Mouse (Mus musculus): Measurements from ENCODE around the gene Ptprg.
"Not testable (repeated sequence)": the region's sequence is repeated elsewhere in the genome, so short reads cannot be mapped to it uniquely, and the experiment has no call there.

The Ptprg gene

GRCm38 (mm10) chr14:11962101-11962500, 408.8 kb downstream of the Ptprg start:
- DNase-seq (ENCODE audit: low read depth, low spot score), result no peak

GRCm38 (mm10) chr14:11962561-11962960, 409.2 kb downstream of the Ptprg start:
- no peak for DNase-seq (ENCODE audit: low read depth, low spot score)

GRCm38 (mm10) chr14:11963791-11964190, 410.5 kb downstream of the Ptprg start:
- DNase-seq (ENCODE audit: low read depth, low spot score), result no peak

GRCm38 (mm10) chr14:11964326-11964725, 411.0 kb downstream of the Ptprg start:
- not testable (repeated sequence) for DNase-seq (ENCODE audit: low read depth, low spot score)

GRCm38 (mm10) chr14:11965878-11966277, 412.5 kb downstream of the Ptprg start:
- no peak for DNase-seq (ENCODE audit: low read depth, low spot score)

- no peak for DNase-seq (ENCODE audit: low read depth, low spot score)
Measured at GRCm38 (mm10) chr14:11981764-11982163, 428.4 kb downstream of the Ptprg start.

GRCm38 (mm10) chr14:11983031-11983430, 429.7 kb downstream of the Ptprg start:
- DNase-seq (ENCODE audit: low read depth, low spot score), result no peak

- no peak for DNase-seq (ENCODE audit: low read depth, low spot score)
Measured at GRCm38 (mm10) chr14:11984086-11984485, 430.8 kb downstream of the Ptprg start.

GRCm38 (mm10) chr14:11988975-11989374, 435.6 kb downstream of the Ptprg start:
- DNase-seq (ENCODE audit: low read depth, low spot score), result no peak

- no peak for DNase-seq (ENCODE audit: low read depth, low spot score)
Measured at GRCm38 (mm10) chr14:11991151-11991550, 437.8 kb downstream of the Ptprg start.

- DNase-seq (ENCODE audit: low read depth, low spot score), result no peak
Measured at GRCm38 (mm10) chr14:11992111-11992510, 438.8 kb downstream of the Ptprg start.

GRCm38 (mm10) chr14:11992534-11992933, 439.2 kb downstream of the Ptprg start:
- no peak for DNase-seq (ENCODE audit: low read depth, low spot score)

- DNase-seq (ENCODE audit: low read depth, low spot score), result no peak
Measured at GRCm38 (mm10) chr14:11997555-11997954, 444.2 kb downstream of the Ptprg start.

GRCm38 (mm10) chr14:11998464-11998863, 445.1 kb downstream of the Ptprg start:
- DNase-seq (ENCODE audit: low read depth, low spot score), result no peak

GRCm38 (mm10) chr14:12004061-12004460, 450.7 kb downstream of the Ptprg start:
- DNase-seq (ENCODE audit: low read depth, low spot score), result no peak

GRCm38 (mm10) chr14:12011766-12012165, 458.4 kb downstream of the Ptprg start:
- DNase-seq (ENCODE audit: low read depth, low spot score), result no peak

GRCm38 (mm10) chr14:12025812-12026728, 472.7 kb downstream of the Ptprg start:
- peak; percentile 85 for DNase-seq (ENCODE audit: low read depth, low spot score)

- DNase-seq (ENCODE audit: low read depth, low spot score), result no peak
Measured at GRCm38 (mm10) chr14:12027247-12027646, 473.9 kb downstream of the Ptprg start.

- no peak for DNase-seq (ENCODE audit: low read depth, low spot score)
Measured at GRCm38 (mm10) chr14:12029926-12030325, 476.6 kb downstream of the Ptprg start.

- DNase-seq (ENCODE audit: low read depth, low spot score), result no peak
Measured at GRCm38 (mm10) chr14:12036530-12037283, 483.4 kb downstream of the Ptprg start.

- no peak for DNase-seq (ENCODE audit: low read depth, low spot score)
Measured at GRCm38 (mm10) chr14:12039743-12040142, 486.4 kb downstream of the Ptprg start.

- DNase-seq (ENCODE audit: low read depth, low spot score), result no peak
Measured at GRCm38 (mm10) chr14:12041566-12041965, 488.2 kb downstream of the Ptprg start.
